Mouse (Mus musculus) 416B (cell line): ENCODE measurements at regions not wholly inside any gene's neighbourhood (a gene's known extent, or its start where the extent isn't known, plus 50 kb on each side); places are given as distances from the start of the nearest gene placed in this dataset.

Experiments used
- DNase-seq: peaks from one replicate; pipeline ENCODE4 v3.0.0; 2011; ENCODE audit warnings: low read depth

- no peak for DNase-seq
Measured at GRCm38 (mm10) chr13:70134544-70134943, 332.3 kb downstream of the Med10 start.

GRCm38 (mm10) chr13:70136209-70136608 is 334.0 kb downstream of the Med10 start:
- DNase-seq = no peak

GRCm38 (mm10) chr13:70144461-70144860 is 342.3 kb downstream of the Med10 start:
- no peak for DNase-seq

GRCm38 (mm10) chr13:70145466-70145865 is 343.3 kb downstream of the Med10 start:
- no peak for DNase-seq

GRCm38 (mm10) chr13:70149041-70149898 is 347.1 kb downstream of the Med10 start:
- DNase-seq = no peak

- no peak for DNase-seq
Measured at GRCm38 (mm10) chr13:70149899-70150184, 347.6 kb downstream of the Med10 start.

GRCm38 (mm10) chr13:70153062-70153461 is 350.9 kb downstream of the Med10 start:
- DNase-seq = no peak

GRCm38 (mm10) chr13:70155596-70155995 is 353.4 kb downstream of the Med10 start:
- no peak for DNase-seq

GRCm38 (mm10) chr13:70156975-70157588 is 354.9 kb downstream of the Med10 start:
- no peak for DNase-seq

GRCm38 (mm10) chr13:70159065-70159464 is 356.9 kb downstream of the Med10 start:
- DNase-seq = no peak

GRCm38 (mm10) chr13:70159604-70160003 is 357.4 kb downstream of the Med10 start:
- no peak for DNase-seq

GRCm38 (mm10) chr13:70162115-70162514 is 359.9 kb downstream of the Med10 start:
- no peak for DNase-seq

- no peak for DNase-seq
Measured at GRCm38 (mm10) chr13:70165511-70166225, 363.5 kb downstream of the Med10 start.

- DNase-seq = no peak
Measured at GRCm38 (mm10) chr13:70167747-70168146, 365.6 kb downstream of the Med10 start.

GRCm38 (mm10) chr13:70168906-70169305 is 366.7 kb downstream of the Med10 start:
- DNase-seq = no peak

- DNase-seq = no peak
Measured at GRCm38 (mm10) chr13:70177066-70177465, 374.9 kb downstream of the Med10 start.

- no peak for DNase-seq
Measured at GRCm38 (mm10) chr13:70178073-70178491, 375.9 kb downstream of the Med10 start.

- no peak for DNase-seq
Measured at GRCm38 (mm10) chr13:70190978-70191377, 388.8 kb downstream of the Med10 start.

- no peak for DNase-seq
Measured at GRCm38 (mm10) chr13:70192101-70193025, 390.2 kb downstream of the Med10 start.

GRCm38 (mm10) chr13:70193270-70193669 is 391.1 kb downstream of the Med10 start:
- no peak for DNase-seq

- no peak for DNase-seq
Measured at GRCm38 (mm10) chr13:70195854-70196253, 393.7 kb downstream of the Med10 start.

- no peak for DNase-seq
Measured at GRCm38 (mm10) chr13:70198638-70199037, 396.4 kb downstream of the Med10 start.
